Mouse (Mus musculus) erythroblast, embryonic 14.5 days (primary cell): ENCODE results near the gene Slc16a12.

Source experiments
- GATA1 ChIP-seq: IDR thresholded peaks from 2 replicates; pipeline ENCODE4 v1.6.1; 2012; ENCODE audit warnings: low read length, inconsistent platforms, mixed read lengths
- TAL1 ChIP-seq: IDR thresholded peaks from 3 replicates; pipeline ENCODE4 v1.6.1; 2012; ENCODE audit warnings: low read length, inconsistent platforms, mixed read lengths

DNA sequence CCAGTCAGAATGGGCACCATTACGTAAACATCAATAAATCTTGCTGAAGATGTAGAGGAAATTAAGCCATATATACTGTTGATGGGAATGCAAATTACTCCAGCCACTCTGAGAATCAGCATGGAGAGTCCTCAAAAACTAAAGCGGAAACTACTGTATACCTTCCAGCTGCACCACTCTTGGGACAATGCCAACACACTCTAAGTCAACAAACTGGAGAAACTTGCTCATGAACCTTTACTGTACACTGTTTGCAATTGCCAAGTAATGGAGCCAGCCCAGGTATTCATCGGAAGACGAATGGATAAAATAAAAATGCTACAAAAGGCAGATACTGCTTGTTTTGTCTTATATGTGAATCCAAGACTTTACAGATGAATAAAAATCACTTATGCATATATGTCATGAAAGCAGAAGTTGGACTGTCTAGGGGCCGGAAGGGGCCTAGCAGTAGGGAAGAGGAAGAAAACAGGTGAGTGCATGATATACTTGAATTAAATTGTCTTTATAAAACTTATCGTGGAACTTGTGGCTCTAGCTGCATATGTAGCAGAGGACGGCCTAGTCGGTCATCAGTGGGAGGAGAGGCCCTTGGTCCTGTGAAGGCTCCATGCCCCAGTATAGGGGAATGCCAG is 50.6 kb downstream of the Slc16a12 start:
- no peak for TF ChIP-seq GATA1
- TF ChIP-seq TAL1: no peak
